Mouse (Mus musculus) ovary, adult 10 weeks (tissue): ENCODE data around the gene Olfr374. TPM values are rescaled to one million over a fixed set of nuclear protein-coding genes. Genes with fewer than 3 reads are reported as not detected.

Experiments used
- polyA plus RNA-seq: library from polyadenylated mRNA; stranded (reverse); fragments of 350-450 nt; fragmentation: Illumina TruSeq; extraction: RNeasy Lipid Tissue Mini Kit (QIAGEN cat#74804); gene quantifications from one replicate; pipeline ENCODE4 v1.2.3, GENCODE M21; 2014

Olfr374 gene
- not detected for polyA plus RNA-seq

GRCm38 (mm10) chr8:72106740-72107139 lies at the start of gene Olfr374:
TSS of gene Olfr374 (plus strand) at chr8:72107040.

GRCm38 (mm10) chr8:72082877-72083276 lies 24.0 kb upstream of the Olfr374 start, which contains the start of gene Olfr373:
TSS of gene Olfr373 (plus strand) at chr8:72083177.

GRCm38 (mm10) chr8:72134756-72135445 lies 28.1 kb downstream of the Olfr374 start, which contains the start of gene Tpm4:
TSS of gene Tpm4 (plus strand) at chr8:72134975.

GRCm38 (mm10) chr8:72160707-72161697 lies 54.2 kb downstream of the Olfr374 start, which contains the start of gene Rab8a:
TSS of gene Rab8a (plus strand) at chr8:72161200.

Other genes with a start within 250 kb of the Olfr374 start
- gene Zfp709, start 225.0 kb upstream of the Olfr374 start, polyA plus RNA-seq: 46.4 TPM
- 28.3 TPM for gene Zfp882, start 198.4 kb upstream of the Olfr374 start, polyA plus RNA-seq
- gene Zfp617, start 198.4 kb upstream of the Olfr374 start, polyA plus RNA-seq: 135 TPM
- gene Zfp961, start 156.0 kb upstream of the Olfr374 start, polyA plus RNA-seq: 56.3 TPM
- gene Cyp4f18, start 97.4 kb upstream of the Olfr374 start, polyA plus RNA-seq: not detected
- not detected for gene Olfr372, start 65.8 kb upstream of the Olfr374 start, polyA plus RNA-seq
- not detected for gene Olfr373, start 23.9 kb upstream of the Olfr374 start, polyA plus RNA-seq
- 645 TPM for gene Tpm4, start 27.9 kb downstream of the Olfr374 start, polyA plus RNA-seq
- gene Rab8a, start 54.2 kb downstream of the Olfr374 start, polyA plus RNA-seq: 45.2 TPM
- gene Hsh2d, start 82.6 kb downstream of the Olfr374 start, polyA plus RNA-seq: not detected
- gene Cib3, start 105.8 kb downstream of the Olfr374 start, polyA plus RNA-seq: not detected
- gene Gm11034, start 106.6 kb downstream of the Olfr374 start, polyA plus RNA-seq: not detected
- gene Fam32a, start 112.7 kb downstream of the Olfr374 start, polyA plus RNA-seq: 71.7 TPM
- gene Ap1m1, start 133.0 kb downstream of the Olfr374 start, polyA plus RNA-seq: 17.5 TPM
- 3.6 TPM for gene Gm10282, start 198.2 kb downstream of the Olfr374 start, polyA plus RNA-seq
- gene Klf2, start 212.0 kb downstream of the Olfr374 start, polyA plus RNA-seq: 13.2 TPM